In the genomic region with DNA sequence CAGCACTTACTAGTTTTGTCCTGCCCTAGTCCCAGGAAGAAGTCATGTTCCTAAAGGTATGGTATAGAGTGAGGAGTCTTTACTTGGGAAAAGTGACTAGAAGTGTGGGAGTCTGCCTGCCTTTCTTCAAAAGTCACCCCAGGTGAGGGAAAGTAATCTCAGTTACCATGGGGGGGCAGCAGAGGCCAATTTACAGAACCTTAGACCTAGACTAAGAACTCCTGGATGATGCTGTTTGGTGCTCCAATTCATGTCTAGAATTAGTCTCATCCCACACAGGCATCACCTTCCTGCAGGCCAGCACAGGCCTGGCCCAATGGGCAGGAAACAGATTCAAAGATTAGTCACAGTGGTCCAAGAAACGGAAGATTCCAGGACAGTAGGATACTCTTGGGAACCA, we compare ENCODE assay signal across 11 mouse cellular contexts. TPM values are rescaled to one million over a fixed set of nuclear protein-coding genes. Genes with fewer than 3 reads are reported as not detected.
A peak's percentile ranks its signal among the peaks of the same experiment; 100 is the strongest.
DNase-seq lines count a peak whose midpoint lies in the region; ATAC-seq lines count a peak whose summit lies in the region.
"Had no signal": no experiment of that assay in that cellular context is flagged by ENCODE, and none has a peak within 500 bp of the region (broad histone marks: within the 10 kb centered on the region; RNA-seq: fewer than 3 reads in every experiment).

No protein-coding gene starts in this region.

- ATAC-seq in neural tube, embryonic 11.5 days (ENCODE audit: insufficient read depth, low FRiP score, low TSS enrichment) = no peak
- ATAC-seq in neural tube, embryonic 15.5 days (ENCODE audit: low FRiP score) = no peak; the same call in 1 of the 2 replicates
- no peak for ATAC-seq in limb, embryonic 11.5 days (ENCODE audit: insufficient number of reproducible peaks, low FRiP score, low TSS enrichment, low read depth)
- no peak for ATAC-seq in CD4-positive, CD25-positive, alpha-beta regulatory T cell, adult 4 months

- WGBS in heart, embryonic 10.5 days = 36% methylated on average over 1 of the region's 1 CpGs
- 38% methylated on average over 1 of the region's 1 CpGs for WGBS in neural tube, embryonic 11.5 days
- 50% methylated on average over 1 of the region's 1 CpGs for WGBS in neural tube, embryonic 15.5 days
- WGBS in limb, embryonic 11.5 days = 54% methylated on average over 1 of the region's 1 CpGs

- peak; percentile 6 for DNase-seq in heart, adult 8-10 months (ENCODE audit: low spot score)
- no peak for DNase-seq in heart, embryonic 10.5 days (ENCODE audit: low spot score)
- peak; percentile 24 for DNase-seq in neural tube, embryonic 11.5 days (ENCODE audit: low spot score)
- DNase-seq in cerebellum, postnatal 14 days = peak; percentile 68 to 76
- peak; percentile 30 for DNase-seq in limb, embryonic 11.5 days (ENCODE audit: low spot score)
- no peak for DNase-seq in spleen, postnatal 36 days (ENCODE audit: low spot score in 2 of 2)

- H3K4me1 ChIP-seq in heart, embryonic 10.5 days = no peaks in the 10 kb centered on the region
- no peaks in the 10 kb centered on the region for H3K4me1 ChIP-seq in neural tube, embryonic 11.5 days (ENCODE audit: control insufficient read depth, insufficient read depth, low read length)
- no peaks in the 10 kb centered on the region for H3K4me1 ChIP-seq in neural tube, embryonic 15.5 days
- H3K4me1 ChIP-seq in limb, embryonic 11.5 days (ENCODE audit: control insufficient read depth, insufficient read depth, low read length) = no peaks in the 10 kb centered on the region
- H3K4me1 ChIP-seq: lung, embryonic 15.5 days; stomach, embryonic 15.5 days had no signal

- H3K27ac ChIP-seq in heart, embryonic 10.5 days = no peak overlapping the region
- no peak overlapping the region for H3K27ac ChIP-seq in neural tube, embryonic 11.5 days (ENCODE audit: low read depth, low read length)
- H3K27ac ChIP-seq in neural tube, embryonic 15.5 days (replicated peaks) = no peak overlapping the region
- H3K27ac ChIP-seq in limb, embryonic 11.5 days (replicated peaks; ENCODE audit: low read depth, low read length) = no peak overlapping the region
- H3K27ac ChIP-seq: lung, embryonic 15.5 days; stomach, embryonic 15.5 days had no signal

- no peak overlapping the region for H3K4me3 ChIP-seq in heart, embryonic 10.5 days
- no peak overlapping the region for H3K4me3 ChIP-seq in neural tube, embryonic 11.5 days (ENCODE audit: low read depth, low read length)
- H3K4me3 ChIP-seq in neural tube, embryonic 15.5 days (replicated peaks) = no peak overlapping the region
- H3K4me3 ChIP-seq in limb, embryonic 11.5 days (ENCODE audit: low read depth, low read length) = no peak overlapping the region
- H3K4me3 ChIP-seq: lung, embryonic 15.5 days; stomach, embryonic 15.5 days had no signal

- H3K27me3 ChIP-seq in heart, embryonic 10.5 days (ENCODE audit: insufficient read depth, poor library complexity, severe bottlenecking) = peaks cover 14% of the 10 kb centered on the region; the same call in 1 of the 2 replicates
- no peaks in the 10 kb centered on the region for H3K27me3 ChIP-seq in neural tube, embryonic 11.5 days (ENCODE audit: control insufficient read depth, insufficient read depth, low read length)
- H3K27me3 ChIP-seq in neural tube, embryonic 15.5 days (replicated peaks) = peaks cover 4% of the 10 kb centered on the region; the same call in 1 of the 2 replicates
- H3K27me3 ChIP-seq in limb, embryonic 11.5 days (ENCODE audit: control insufficient read depth, insufficient read depth, low read length) = no peaks in the 10 kb centered on the region

- no peaks in the 10 kb centered on the region for H3K9me3 ChIP-seq in heart, embryonic 10.5 days
- H3K9me3 ChIP-seq in neural tube, embryonic 11.5 days (ENCODE audit: control insufficient read depth, low read length) = no peaks in the 10 kb centered on the region
- no peaks in the 10 kb centered on the region for H3K9me3 ChIP-seq in neural tube, embryonic 15.5 days (replicated peaks)
- H3K9me3 ChIP-seq in limb, embryonic 11.5 days (ENCODE audit: control insufficient read depth, low read length) = no peaks in the 10 kb centered on the region
- H3K9me3 ChIP-seq: lung, embryonic 15.5 days; stomach, embryonic 15.5 days had no signal

- no peak overlapping the region for H3K4me2 ChIP-seq in neural tube, embryonic 11.5 days (ENCODE audit: low read depth)
- H3K4me2 ChIP-seq in neural tube, embryonic 15.5 days = no peak overlapping the region
- no peak overlapping the region for H3K4me2 ChIP-seq in limb, embryonic 11.5 days (ENCODE audit: low read depth, severe bottlenecking)
- H3K4me2 ChIP-seq: lung, embryonic 15.5 days; stomach, embryonic 15.5 days had no signal

- H3K36me3 ChIP-seq in heart, embryonic 10.5 days = no peaks in the 10 kb centered on the region
- no peaks in the 10 kb centered on the region for H3K36me3 ChIP-seq in neural tube, embryonic 11.5 days (ENCODE audit: control insufficient read depth, insufficient read depth, low read length)
- no peaks in the 10 kb centered on the region for H3K36me3 ChIP-seq in neural tube, embryonic 15.5 days
- no peaks in the 10 kb centered on the region for H3K36me3 ChIP-seq in limb, embryonic 11.5 days (ENCODE audit: control insufficient read depth, insufficient read depth, low read length)
- H3K36me3 ChIP-seq: lung, embryonic 15.5 days; stomach, embryonic 15.5 days had no signal

- no peak overlapping the region for H3K9ac ChIP-seq in neural tube, embryonic 11.5 days (ENCODE audit: low read length)
- no peak overlapping the region for H3K9ac ChIP-seq in neural tube, embryonic 15.5 days (replicated peaks)
- H3K9ac ChIP-seq in limb, embryonic 11.5 days (ENCODE audit: low read length) = no peak overlapping the region
- H3K9ac ChIP-seq: lung, embryonic 15.5 days; stomach, embryonic 15.5 days had no signal

RNA-seq across cellular contexts. Expression of a gene that starts 12.4 kb away (rescaled TPM):
- under 1 TPM in 2 of 4 experiments, not detected in 2; 0.09 to 0.11 TPM for total RNA-seq in heart, adult 8-10 months (2022)
- polyA plus RNA-seq in heart, embryonic 10.5 days (2016; fragmentation: Nextera tagmentation; extraction: Ambion mirVana) = 0.10 TPM in 1 of 2 replicates, not detected in the other
- polyA plus RNA-seq in neural tube, embryonic 11.5 days (2014; fragmentation: Nextera tagmentation; extraction: Ambion mirVana) = 1.0 and 1.6 TPM in 2 replicates
- 1.6 and 1.8 TPM in 2 replicates for polyA plus RNA-seq in neural tube, embryonic 15.5 days (2015; fragmentation: Nextera tagmentation; extraction: Ambion mirVana)
- polyA plus RNA-seq in limb, embryonic 11.5 days (2014; fragmentation: Nextera tagmentation; extraction: Ambion mirVana) = 0.11 and 0.14 TPM in 2 replicates
- polyA plus RNA-seq in CD4-positive, CD25-positive, alpha-beta regulatory T cell, adult 4 months (2017; shearing (Covaris generic)) = not detected
- polyA plus RNA-seq: gonadal fat pad, adult 2 months; lung, embryonic 15.5 days had no signal

Comparison
In these comparisons a context has a peak if more than half of its experiments do, and no peak if none do; other contexts are left out.
1. DNase-seq: peak in heart, adult 8-10 months (single experiment), neural tube, embryonic 11.5 days (single experiment), cerebellum, postnatal 14 days (2 of 2) and limb, embryonic 11.5 days (single experiment); none in heart, embryonic 10.5 days (single experiment) and spleen, postnatal 36 days (0 of 2).